Mouse (Mus musculus) adrenal gland, adult 2 months (tissue): ENCODE data around the gene Gm5414. TPM values are rescaled to one million over a fixed set of nuclear protein-coding genes. Genes with fewer than 3 reads are reported as not detected.

Experiments used
- DNase-seq: peaks from one replicate; pipeline ENCODE4 v3.0.0; 2021
- long read RNA-seq: library from polyadenylated mRNA; stranded (forward); transcript quantifications from one replicate; pipeline ENCODE4 v2.0.0, GENCODE M21; 2021
- microRNA-seq, 2 experiments: library from miRNA; unstranded; fragments of <30 nt; microRNA quantifications; one replicate each; pipeline ENCODE4 v1.2.0; 2021
- polyA plus RNA-seq: library from polyadenylated mRNA; depleted of rRNA; stranded (reverse); fragments of >200 nt; gene quantifications from 2 replicates; pipeline ENCODE4 v1.2.3, GENCODE M21; 2012; rRNA removed
- total RNA-seq, 2 experiments: library from RNA; stranded (reverse); gene quantifications; 2 replicates each; pipeline ENCODE4 v1.2.3; 2021

Gene Gm5414
- total RNA-seq (not detected), polyA plus RNA-seq (not detected in 2 replicates)
- long read RNA-seq = 0 reads

DNA sequence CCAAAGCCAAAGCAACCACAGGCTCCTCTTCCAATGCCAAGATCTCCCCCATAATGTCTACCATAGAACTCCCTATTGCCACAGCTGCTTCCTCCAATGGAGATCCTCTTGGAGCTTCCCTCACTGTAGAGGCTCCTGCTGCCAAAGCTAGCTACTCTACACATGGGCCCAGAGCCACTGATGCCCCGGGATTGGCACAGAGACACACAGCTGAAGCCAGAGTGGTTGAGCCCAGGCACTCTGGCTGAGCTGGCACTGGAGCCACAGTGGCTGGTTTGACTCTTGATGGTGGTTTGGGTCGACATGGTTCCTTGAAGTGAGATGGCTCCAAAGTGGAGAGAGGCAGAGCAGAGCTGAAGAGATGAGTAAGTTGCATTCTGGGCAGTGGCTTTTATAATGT is at the start of gene Gm5414:
Gm5414 (minus strand) TSS at position 305 of the 400 bp plus-strand sequence.
- no peak for DNase-seq

DNA sequence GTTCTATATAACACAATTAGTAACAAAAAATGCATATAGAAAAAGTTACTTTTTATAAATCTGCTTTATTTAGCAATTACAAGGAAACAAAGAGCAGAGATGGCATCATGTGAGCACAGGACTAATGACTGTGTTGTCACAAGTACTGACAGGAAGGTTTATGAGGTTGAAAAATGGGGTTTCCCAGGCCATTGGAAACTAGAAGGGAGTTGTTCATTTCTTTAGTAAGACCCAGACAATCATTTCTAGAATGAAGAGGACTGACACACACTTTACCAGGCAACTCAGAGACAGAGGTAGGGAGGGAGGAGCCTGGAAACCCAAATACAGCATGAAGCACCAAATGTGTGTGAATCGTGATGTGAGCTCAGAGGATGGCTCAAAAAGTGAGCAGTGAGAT is 48.0 kb upstream of the Gm5414 start:
- DNase-seq = no peak

DNA sequence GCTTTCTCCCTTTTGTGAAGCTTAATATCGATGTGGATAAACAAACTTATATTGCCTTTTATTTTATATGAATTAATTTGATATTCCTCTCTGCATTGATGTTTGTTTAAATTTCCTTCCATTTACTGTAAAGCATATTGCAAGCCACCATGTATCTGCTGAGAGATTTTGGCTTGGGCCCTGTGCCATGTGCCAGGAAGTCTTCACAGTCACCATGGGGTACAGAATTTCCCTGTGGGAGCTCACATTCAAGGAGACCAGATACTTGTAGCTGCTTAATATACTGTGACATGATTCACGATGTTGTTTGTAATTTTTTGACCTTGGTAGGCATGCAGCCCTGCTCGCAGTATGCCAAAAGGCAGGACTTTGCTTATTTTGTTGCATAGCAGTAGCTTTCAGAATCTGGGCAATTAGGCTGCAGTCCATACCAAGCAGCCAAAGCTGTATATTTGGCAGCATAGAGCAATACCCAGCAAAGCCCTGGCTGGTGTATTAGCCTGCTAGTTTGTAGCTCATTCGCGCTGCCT is 24.8 kb upstream of the Gm5414 start:
- DNase-seq = peak; percentile 30

DNA sequence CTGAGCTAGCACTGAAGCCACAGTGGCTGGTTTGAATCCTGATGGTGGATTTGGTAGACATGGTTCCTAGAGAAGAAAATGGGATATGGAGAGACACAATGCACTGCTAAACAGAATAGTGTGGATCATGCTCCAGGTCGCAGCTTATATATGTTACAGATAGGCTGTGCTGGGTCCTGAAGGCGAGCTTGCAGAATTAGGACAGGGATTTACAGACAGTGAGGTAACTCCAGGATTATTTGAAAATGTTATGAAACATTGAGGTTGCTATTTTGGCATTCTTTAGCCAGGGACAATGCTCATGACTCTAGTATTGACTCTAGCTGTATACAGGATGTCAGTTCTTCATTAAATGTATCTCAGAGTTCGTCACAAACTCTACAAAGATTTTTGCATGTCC is 19.3 kb upstream of the Gm5414 start, which contains the start of gene Gm5478:
Gm5478 (minus strand) TSS at position 101 of the 400 bp plus-strand sequence.
- DNase-seq = no peak

DNA sequence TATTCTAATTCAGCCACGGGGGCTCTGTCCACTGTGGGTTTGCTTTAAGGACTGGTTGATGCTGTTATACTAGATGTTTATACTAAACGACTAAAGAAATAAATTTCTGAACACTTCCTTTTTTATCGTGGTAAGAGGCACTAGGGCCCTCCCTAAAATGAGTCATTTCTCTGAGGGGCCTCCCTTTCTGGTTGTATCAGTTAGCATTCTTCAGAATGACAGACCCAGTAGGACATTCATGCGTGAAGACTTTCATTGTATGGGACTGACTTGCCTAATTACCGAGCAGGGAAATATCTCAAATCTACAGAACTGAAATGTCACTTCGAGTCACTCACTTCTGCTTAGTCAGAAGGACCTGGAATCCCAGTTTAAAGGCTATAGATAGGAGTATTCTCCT is 28.9 kb downstream of the Gm5414 start:
- DNase-seq = no peak

DNA sequence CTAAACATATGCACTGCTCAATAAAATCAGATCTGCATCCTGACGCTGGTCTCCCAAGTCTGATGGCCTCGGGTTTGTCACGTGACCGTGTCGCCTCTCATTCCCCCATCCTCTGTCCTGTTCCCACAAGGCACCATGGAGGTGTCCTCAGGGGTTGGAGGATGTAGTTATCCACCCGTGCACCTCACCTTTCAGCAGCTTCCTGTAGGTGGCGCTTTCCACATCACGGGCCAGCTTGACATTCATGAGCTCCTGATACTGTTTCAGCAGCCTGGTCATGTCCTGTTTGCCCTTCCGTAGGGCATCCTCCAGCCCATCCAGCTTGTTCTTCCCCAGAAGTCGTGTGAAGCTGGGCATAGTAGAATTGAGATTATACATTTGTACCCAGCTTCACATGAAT is 39.8 kb downstream of the Gm5414 start:
- DNase-seq = no peak

DNA sequence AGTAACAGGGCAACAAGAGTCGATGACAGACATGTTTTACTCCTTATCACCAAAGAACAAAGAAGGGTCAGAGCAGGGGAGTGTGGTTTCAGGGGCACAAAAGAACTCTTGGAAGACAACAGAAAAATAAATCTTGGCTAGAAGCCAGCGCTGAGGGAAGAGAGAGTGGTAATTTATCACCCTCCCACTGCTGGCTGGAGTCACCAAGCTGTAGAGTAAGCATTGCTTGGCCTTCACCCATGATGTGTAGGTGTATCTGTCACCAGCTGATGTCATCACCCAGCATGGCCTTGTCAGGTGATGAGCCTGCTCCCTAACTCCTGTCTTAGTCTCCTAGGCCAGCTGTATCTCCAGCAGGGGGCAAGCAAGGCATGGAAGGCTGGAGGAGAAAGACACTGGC is 43.5 kb downstream of the Gm5414 start:
- DNase-seq = peak; percentile 54

DNA sequence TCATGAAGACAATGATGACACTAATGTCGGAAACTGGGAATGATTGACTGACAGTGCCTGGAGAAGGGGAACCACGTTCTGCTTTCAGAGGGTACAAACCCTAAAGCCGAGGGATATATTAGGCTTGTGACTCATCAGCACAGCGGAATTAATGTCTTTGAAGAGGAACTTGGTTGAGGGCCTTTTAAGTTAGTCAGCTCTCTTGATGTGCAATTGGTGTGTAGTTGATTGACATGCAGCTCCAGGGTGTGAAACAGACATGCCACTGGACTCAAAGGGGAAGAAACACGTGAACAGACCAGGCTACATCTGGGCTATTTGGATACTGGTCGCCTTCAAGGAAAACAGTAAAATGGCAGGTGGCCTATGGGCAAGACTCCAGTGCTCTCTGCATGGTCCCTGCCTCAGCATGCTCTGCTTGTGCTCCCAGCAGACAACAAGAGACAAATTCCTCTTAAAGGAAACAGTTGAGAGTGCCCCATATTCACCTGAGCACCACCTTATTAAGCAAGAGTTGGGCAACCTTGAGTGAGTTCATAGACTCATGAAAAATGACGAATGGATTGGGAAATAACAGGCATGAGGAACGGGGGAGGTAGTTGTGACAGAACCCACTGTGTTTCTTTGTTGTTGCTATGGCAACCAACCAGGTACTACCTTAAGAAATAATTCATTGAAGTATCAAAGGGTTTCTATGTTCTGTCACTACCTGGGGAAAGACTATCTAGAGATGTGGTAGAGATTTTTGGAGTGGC is 44.6 kb downstream of the Gm5414 start:
- DNase-seq = no peak

DNA sequence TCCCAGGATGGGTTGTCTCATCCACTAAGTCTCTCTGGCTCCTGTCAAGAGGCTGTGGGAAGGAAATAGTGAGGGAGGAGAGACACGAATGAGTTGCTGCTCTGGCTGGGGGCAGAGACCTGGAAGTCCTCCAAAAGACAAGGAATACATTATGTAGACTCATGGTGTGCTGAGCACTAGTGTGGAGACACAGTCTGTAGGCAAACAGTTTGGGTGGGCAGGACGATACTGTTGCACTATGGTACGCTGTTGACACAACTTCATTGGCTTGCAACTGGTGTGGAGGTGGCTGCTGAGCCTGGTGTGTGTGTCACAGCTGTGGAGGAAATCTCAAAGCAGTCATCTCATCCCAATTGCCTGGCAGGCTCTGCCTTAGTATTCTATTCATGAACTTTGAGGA is 46.3 kb downstream of the Gm5414 start:
- no peak for DNase-seq

DNA sequence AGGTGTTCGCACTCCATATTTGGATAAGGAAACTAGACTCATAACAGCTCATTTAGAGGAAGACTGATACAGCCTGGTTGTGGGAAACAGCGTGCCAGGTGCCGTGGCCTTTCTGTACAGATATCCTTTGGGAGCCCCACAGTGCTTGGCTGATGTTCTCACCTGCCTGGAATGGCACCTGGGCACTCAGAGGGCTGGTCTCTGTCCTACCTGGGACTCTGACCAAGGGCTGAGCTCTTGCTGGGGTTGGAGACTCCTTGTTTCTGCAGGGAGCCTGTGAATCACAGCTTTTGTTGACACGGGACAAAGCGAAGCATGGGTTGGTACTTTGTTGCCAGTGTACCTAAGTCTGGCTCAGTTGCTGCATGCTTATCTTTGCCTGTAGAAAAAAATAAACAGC is 52.5 kb downstream of the Gm5414 start:
- no peak for DNase-seq

Small RNAs within 50 kb of the gene (microRNA-seq; reads per million reads assigned to microRNA genes)
- gene Gm44383 (0 reads per million in 2 experiments), gene Gm44479 (0 reads per million in 2 experiments)

Other genes with a start within 250 kb of the Gm5414 start
- gene Krt7, start 217.1 kb downstream of the Gm5414 start, total RNA-seq = 1 to 10 TPM; 2.1 to 3.2 TPM
- 0.76 and 1.2 TPM in 2 replicates for gene Krt7, start 217.1 kb downstream of the Gm5414 start, polyA plus RNA-seq
- gene Krt87, start 189.4 kb downstream of the Gm5414 start, total RNA-seq = not detected
- 0.04 TPM in 1 of 2 replicates, not detected in the other for gene Krt87, start 189.4 kb downstream of the Gm5414 start, polyA plus RNA-seq
- not detected for gene Krt88, start 180.4 kb downstream of the Gm5414 start, total RNA-seq
- not detected in 2 replicates for gene Krt88, start 180.4 kb downstream of the Gm5414 start, polyA plus RNA-seq
- not detected for gene Krt81, start 164.4 kb downstream of the Gm5414 start, total RNA-seq
- not detected in 2 replicates for gene Krt81, start 164.4 kb downstream of the Gm5414 start, polyA plus RNA-seq
- gene Krt86, start 154.7 kb downstream of the Gm5414 start, total RNA-seq = not detected
- gene Krt86, start 154.7 kb downstream of the Gm5414 start, polyA plus RNA-seq = not detected in 2 replicates
- not detected for gene Krt83, start 136.7 kb downstream of the Gm5414 start, total RNA-seq
- gene Krt83, start 136.7 kb downstream of the Gm5414 start, polyA plus RNA-seq = 0.12 TPM in 1 of 2 replicates, not detected in the other
- gene Gm49425, start 110.9 kb downstream of the Gm5414 start, total RNA-seq = not detected
- not detected in 2 replicates for gene Gm49425, start 110.9 kb downstream of the Gm5414 start, polyA plus RNA-seq
- gene Krt84, start 95.4 kb downstream of the Gm5414 start, total RNA-seq = not detected
- not detected in 2 replicates for gene Krt84, start 95.4 kb downstream of the Gm5414 start, polyA plus RNA-seq
- gene Krt82, start 77.5 kb downstream of the Gm5414 start, total RNA-seq = not detected
- gene Krt82, start 77.5 kb downstream of the Gm5414 start, polyA plus RNA-seq = not detected in 2 replicates
- not detected for gene Krt90, start 65.2 kb downstream of the Gm5414 start, total RNA-seq
- gene Krt90, start 65.2 kb downstream of the Gm5414 start, polyA plus RNA-seq = not detected in 2 replicates
- gene Krt75, start 54.3 kb downstream of the Gm5414 start, total RNA-seq = not detected
- not detected in 2 replicates for gene Krt75, start 54.3 kb downstream of the Gm5414 start, polyA plus RNA-seq
- gene Gm5478, start 19.2 kb upstream of the Gm5414 start, total RNA-seq = not detected
- gene Gm5478, start 19.2 kb upstream of the Gm5414 start, polyA plus RNA-seq = not detected in 2 replicates
- gene Krt6b, start 52.1 kb upstream of the Gm5414 start, total RNA-seq = not detected
- gene Krt6b, start 52.1 kb upstream of the Gm5414 start, polyA plus RNA-seq = not detected in 2 replicates
- not detected for gene Krt6a, start 66.1 kb upstream of the Gm5414 start, total RNA-seq
- not detected in 2 replicates for gene Krt6a, start 66.1 kb upstream of the Gm5414 start, polyA plus RNA-seq
- gene Krt5, start 84.7 kb upstream of the Gm5414 start, total RNA-seq = not detected
- gene Krt5, start 84.7 kb upstream of the Gm5414 start, polyA plus RNA-seq = 0.06 TPM in 1 of 2 replicates, not detected in the other
- gene Krt71, start 114.9 kb upstream of the Gm5414 start, total RNA-seq = not detected
- gene Krt71, start 114.9 kb upstream of the Gm5414 start, polyA plus RNA-seq = not detected in 2 replicates
- not detected for gene Krt72, start 158.3 kb upstream of the Gm5414 start, total RNA-seq
- not detected in 2 replicates for gene Krt72, start 158.3 kb upstream of the Gm5414 start, polyA plus RNA-seq
- not detected for gene Krt73, start 174.2 kb upstream of the Gm5414 start, total RNA-seq
- not detected in 2 replicates for gene Krt73, start 174.2 kb upstream of the Gm5414 start, polyA plus RNA-seq
- not detected for gene Krt2, start 190.0 kb upstream of the Gm5414 start, total RNA-seq
- gene Krt2, start 190.0 kb upstream of the Gm5414 start, polyA plus RNA-seq = not detected in 2 replicates
- gene Krt1, start 222.6 kb upstream of the Gm5414 start, total RNA-seq = under 1 TPM; 0.10 to 0.17 TPM
- 0.68 and 1.2 TPM in 2 replicates for gene Krt1, start 222.6 kb upstream of the Gm5414 start, polyA plus RNA-seq
- gene Krt77, start 241.5 kb upstream of the Gm5414 start, total RNA-seq = not detected
- not detected in 2 replicates for gene Krt77, start 241.5 kb upstream of the Gm5414 start, polyA plus RNA-seq